Mouse (Mus musculus) forebrain, postnatal 0 days (tissue): ENCODE measurements at regions not wholly inside any gene's neighbourhood (a gene's known extent, or its start where the extent isn't known, plus 50 kb on each side); places are given as distances from the start of the nearest gene placed in this dataset.
A peak's percentile ranks its signal among the peaks of the same experiment; 100 is the strongest.

ENCODE experiments used
- ATAC-seq: fragments of 200-750 bp; cut with Nextera tagmentation; 2 replicates; pipeline ENCODE4 v1.8.0; 2017; ENCODE audit warnings: mild to moderate bottlenecking, moderate library complexity
- DNase-seq: peaks from one replicate; pipeline ENCODE4 v3.0.0-alpha.2; 2015
- H3K27ac ChIP-seq: fragments of 300-500 bp; sonication (generic); 2 replicates; pipeline ENCODE4 v1.5.1; 2014; ENCODE audit warnings: low read depth, mild to moderate bottlenecking, antibody characterized with exemption, low read length, moderate library complexity, mixed read lengths
- H3K27me3 ChIP-seq: fragments of 300-500 bp; sonication (generic); 2 replicates; pipeline ENCODE4 v1.6.1; 2014; ENCODE audit warnings: mild to moderate bottlenecking, low read length, mixed read lengths; ENCODE audit not compliant: insufficient read depth
- H3K36me3 ChIP-seq: fragments of 300-500 bp; sonication (generic); 2 replicates; pipeline ENCODE4 v1.6.1; 2014; ENCODE audit warnings: mild to moderate bottlenecking, moderate library complexity; ENCODE audit not compliant: insufficient read depth
- H3K4me1 ChIP-seq: fragments of 300-500 bp; sonication (generic); 2 replicates; pipeline ENCODE4 v1.6.1; 2014; ENCODE audit warnings: antibody characterized with exemption; ENCODE audit not compliant: insufficient read depth
- H3K4me2 ChIP-seq: fragments of 300-500 bp; sonication (generic); 2 replicates; pipeline ENCODE4 v1.6.1; 2014; ENCODE audit warnings: low read depth, mild to moderate bottlenecking, moderate library complexity
- H3K4me3 ChIP-seq: fragments of 300-500 bp; sonication (generic); 2 replicates; pipeline ENCODE4 v1.5.1; 2014; ENCODE audit warnings: low read depth, low read length, mixed read lengths
- H3K9ac ChIP-seq: fragments of 300-500 bp; sonication (generic); 2 replicates; pipeline ENCODE4 v1.6.1; 2014; ENCODE audit warnings: mild to moderate bottlenecking
- H3K9me3 ChIP-seq: fragments of 300-500 bp; sonication (generic); 2 replicates; pipeline ENCODE4 v1.6.1; 2016; ENCODE audit warnings: low read length
- CTCF ChIP-seq: sonication (generic); IDR thresholded peaks from 2 replicates; pipeline ENCODE4 v1.5.1; 2016; ENCODE audit warnings: antibody characterized with exemption, control low read depth, low read depth
- WGBS: fragments of 180-500 bp; shearing (Covaris S2); extraction: QIAGEN DNeasy Blood & Tissue Kit; methylation state at CpG from one replicate; pipeline ENCODE4 v1.1.7; 2014; 5-methylcytosine and 5-hydroxymethylcytosine counted together

- ATAC-seq (no peak), DNase-seq (no peak)
- H3K36me3 ChIP-seq, result no peaks in the 10 kb centered on the region
- no peak overlapping the region for H3K4me3 ChIP-seq
- no peaks in the 10 kb centered on the region for H3K9me3 ChIP-seq
- H3K4me1 ChIP-seq, result no peaks in the 10 kb centered on the region
- H3K9ac ChIP-seq, result no peak overlapping the region
- H3K4me2 ChIP-seq, result no peak overlapping the region
- no peaks in the 10 kb centered on the region for H3K27me3 ChIP-seq
- no peak overlapping the region for H3K27ac ChIP-seq
- WGBS, result 88% methylated on average over 3 of the region's 3 CpGs
- TF ChIP-seq CTCF, result no peak
Measured at GRCm38 (mm10) chr4:55475409-55475808, 56.9 kb downstream of the Klf4 start.

GRCm38 (mm10) chr4:55474044-55474788 lies 58.0 kb downstream of the Klf4 start:
- 0 out of 2 replicates have a peak, but pooled peaks have one; percentile 8 for ATAC-seq
- H3K27me3 ChIP-seq, result no peaks in the 10 kb centered on the region
- no peaks in the 10 kb centered on the region for H3K36me3 ChIP-seq
- DNase-seq, result no peak
- H3K27ac ChIP-seq, result no peak overlapping the region
- H3K4me1 ChIP-seq, result no peaks in the 10 kb centered on the region
- H3K9ac ChIP-seq, result no peak overlapping the region
- no peak overlapping the region for H3K4me2 ChIP-seq
- WGBS, result 59% methylated on average over 16 of the region's 16 CpGs
- no peak for TF ChIP-seq CTCF
- H3K4me3 ChIP-seq, result no peak overlapping the region
- H3K9me3 ChIP-seq, result no peaks in the 10 kb centered on the region

DNA sequence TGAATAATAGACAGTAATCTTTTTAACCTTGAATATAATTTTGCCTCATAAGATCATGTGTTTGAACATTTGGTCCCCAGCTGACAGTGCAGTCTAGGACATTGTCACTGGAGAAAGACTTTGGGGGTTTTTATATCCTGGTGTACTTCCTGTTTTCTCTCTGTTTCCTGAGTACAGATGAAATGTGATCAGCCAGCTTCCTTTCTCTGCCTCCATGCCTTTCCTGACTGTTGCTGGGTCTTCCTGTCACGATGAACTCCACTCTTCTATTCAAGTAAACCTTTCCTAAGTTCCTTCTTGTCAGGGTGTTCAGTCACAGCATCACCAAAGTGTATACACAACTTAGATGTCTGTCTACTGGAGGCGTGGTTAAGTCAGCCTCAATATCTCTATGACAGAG lies 59.6 kb downstream of the Klf4 start:
- H3K36me3 ChIP-seq, result no peaks in the 10 kb centered on the region
- no peak overlapping the region for H3K9ac ChIP-seq
- H3K27me3 ChIP-seq, result no peaks in the 10 kb centered on the region
- H3K9me3 ChIP-seq, result no peaks in the 10 kb centered on the region
- no peaks in the 10 kb centered on the region for H3K4me1 ChIP-seq
- 82% methylated on average over 2 of the region's 2 CpGs for WGBS
- H3K27ac ChIP-seq, result no peak overlapping the region
- DNase-seq, result no peak
- no peak for TF ChIP-seq CTCF
- no peak overlapping the region for H3K4me2 ChIP-seq
- no peak for ATAC-seq
- H3K4me3 ChIP-seq, result no peak overlapping the region

DNA sequence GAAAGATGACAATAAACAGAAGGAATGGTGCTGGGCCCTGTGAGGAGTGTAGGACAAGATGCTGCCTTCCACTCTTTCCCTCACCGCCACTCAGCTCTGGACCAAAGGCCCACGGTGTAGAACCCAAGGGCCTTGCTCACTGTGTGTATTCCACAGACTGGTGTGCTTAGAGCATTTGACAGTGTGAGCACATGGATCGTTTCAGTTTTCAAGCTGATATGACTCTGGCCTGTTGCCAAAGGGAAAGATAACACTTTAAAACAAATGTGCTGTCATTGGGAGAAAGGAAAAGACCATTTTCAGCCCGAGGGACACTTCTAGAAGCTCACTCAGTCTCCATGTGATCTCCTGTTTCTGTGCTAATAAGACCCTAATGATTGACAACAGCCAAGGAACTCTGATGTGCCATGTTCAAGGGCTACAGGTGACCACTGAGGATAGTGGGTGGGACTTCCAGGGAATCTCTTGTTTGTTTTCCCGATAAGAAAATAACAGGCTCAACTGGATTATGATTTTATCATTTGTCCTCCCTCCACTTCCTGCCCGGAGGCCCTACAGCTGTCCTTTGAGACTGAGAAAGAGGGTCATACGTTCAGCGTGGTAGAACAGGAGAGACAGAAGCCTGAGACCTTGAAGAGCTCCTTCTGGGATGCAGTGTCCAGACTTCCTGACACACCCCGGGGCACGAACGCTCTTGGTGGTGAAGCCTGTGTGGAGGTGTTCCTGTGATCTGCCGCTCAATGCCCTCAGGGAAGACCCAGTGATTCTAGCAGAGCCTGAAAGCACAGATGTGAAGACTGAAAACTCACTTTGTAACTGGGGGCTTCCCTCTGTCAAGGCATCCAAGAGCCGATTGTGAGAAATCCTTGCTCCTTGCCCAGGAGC lies 61.2 kb downstream of the Klf4 start:
- Histone ChIP-seq H3K27me3 (no peaks in the 10 kb centered on the region), H3K4me2 (no peak overlapping the region), H3K4me1 (no peaks in the 10 kb centered on the region), H3K27ac (no peak overlapping the region), H3K9me3 (no peaks in the 10 kb centered on the region), H3K36me3 (no peaks in the 10 kb centered on the region), H3K9ac (no peak overlapping the region), H3K4me3 (no peak overlapping the region)
- no peak; the same call in 1 of the 2 replicates for ATAC-seq
- whole genome bisulfite sequencing, result 80% methylated on average over 13 of the region's 13 CpGs
- DNase-seq, result peak; percentile 16
- TF ChIP-seq CTCF, result no peak

GRCm38 (mm10) chr4:55464192-55464591 lies 68.1 kb downstream of the Klf4 start:
- no peak overlapping the region for H3K9ac ChIP-seq
- no peak for DNase-seq
- no peaks in the 10 kb centered on the region for H3K27me3 ChIP-seq
- ATAC-seq, result no peak
- 8% methylated on average over 8 of the region's 8 CpGs for WGBS
- no peak overlapping the region for H3K27ac ChIP-seq
- no peaks in the 10 kb centered on the region for H3K36me3 ChIP-seq
- no peak overlapping the region for H3K4me3 ChIP-seq
- H3K4me2 ChIP-seq, result no peak overlapping the region
- H3K9me3 ChIP-seq, result no peaks in the 10 kb centered on the region
- no peak for TF ChIP-seq CTCF
- no peaks in the 10 kb centered on the region for H3K4me1 ChIP-seq

DNA sequence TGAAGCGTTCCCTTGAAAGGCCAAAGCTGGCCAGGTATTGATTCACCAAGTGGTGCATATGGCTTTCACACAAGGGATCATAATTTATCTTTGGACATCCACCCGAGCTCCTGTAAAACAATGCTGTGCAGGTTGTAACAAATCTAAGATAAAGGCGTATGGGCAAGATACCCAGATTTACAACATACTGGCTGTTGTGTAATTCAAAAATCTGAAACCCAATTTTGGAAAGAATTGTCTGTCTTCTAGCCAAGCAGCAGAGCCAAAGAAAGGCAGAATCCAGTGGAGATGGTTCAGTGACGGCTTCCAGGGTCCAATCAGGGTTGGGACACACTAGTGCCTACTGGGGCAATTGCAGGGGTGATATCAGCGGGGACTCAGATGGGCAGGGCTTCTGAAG lies 70.3 kb downstream of the Klf4 start:
- DNase-seq, result no peak
- 83% methylated on average over 5 of the region's 5 CpGs for WGBS
- Histone ChIP-seq H3K4me1 (no peaks in the 10 kb centered on the region), H3K9ac (no peak overlapping the region), H3K36me3 (no peaks in the 10 kb centered on the region), H3K27me3 (no peaks in the 10 kb centered on the region), H3K9me3 (no peaks in the 10 kb centered on the region), H3K27ac (no peak overlapping the region), H3K4me2 (no peak overlapping the region), H3K4me3 (no peak overlapping the region)
- TF ChIP-seq CTCF, result no peak
- no peak for ATAC-seq

- no peak for TF ChIP-seq CTCF
- Histone ChIP-seq H3K27ac (no peak overlapping the region), H3K9ac (no peak overlapping the region), H3K4me3 (no peak overlapping the region), H3K4me1 (no peaks in the 10 kb centered on the region), H3K27me3 (no peaks in the 10 kb centered on the region), H3K36me3 (no peaks in the 10 kb centered on the region), H3K9me3 (no peaks in the 10 kb centered on the region), H3K4me2 (no peak overlapping the region)
- WGBS, result 28% methylated on average over 5 of the region's 5 CpGs
- DNase-seq (peak; percentile 16), ATAC-seq (peak; percentile 45)
Measured at GRCm38 (mm10) chr4:55453902-55454301, 78.4 kb downstream of the Klf4 start.
